Mouse (Mus musculus) adrenal gland, postnatal 25 days (tissue): ENCODE results near the gene Hspa1l. TPM values are rescaled to one million over a fixed set of nuclear protein-coding genes. Genes with fewer than 3 reads are reported as not detected.
A peak's percentile ranks its signal among the peaks of the same experiment; 100 is the strongest.
"Not testable (repeated sequence)": the region's sequence is repeated elsewhere in the genome, so short reads cannot be mapped to it uniquely, and the experiment has no call there.

Experiments used
- DNase-seq: peaks from one replicate; pipeline ENCODE4 v3.0.0; 2021; ENCODE audit warnings: mixed read lengths
- total RNA-seq: library from RNA; stranded (reverse); gene quantifications from 2 replicates; pipeline ENCODE4 v1.2.3, GENCODE M21; 2021

The Hspa1l gene
- total RNA-seq, 1 experiment from 2014 or later: 0.27 TPM

DNA sequence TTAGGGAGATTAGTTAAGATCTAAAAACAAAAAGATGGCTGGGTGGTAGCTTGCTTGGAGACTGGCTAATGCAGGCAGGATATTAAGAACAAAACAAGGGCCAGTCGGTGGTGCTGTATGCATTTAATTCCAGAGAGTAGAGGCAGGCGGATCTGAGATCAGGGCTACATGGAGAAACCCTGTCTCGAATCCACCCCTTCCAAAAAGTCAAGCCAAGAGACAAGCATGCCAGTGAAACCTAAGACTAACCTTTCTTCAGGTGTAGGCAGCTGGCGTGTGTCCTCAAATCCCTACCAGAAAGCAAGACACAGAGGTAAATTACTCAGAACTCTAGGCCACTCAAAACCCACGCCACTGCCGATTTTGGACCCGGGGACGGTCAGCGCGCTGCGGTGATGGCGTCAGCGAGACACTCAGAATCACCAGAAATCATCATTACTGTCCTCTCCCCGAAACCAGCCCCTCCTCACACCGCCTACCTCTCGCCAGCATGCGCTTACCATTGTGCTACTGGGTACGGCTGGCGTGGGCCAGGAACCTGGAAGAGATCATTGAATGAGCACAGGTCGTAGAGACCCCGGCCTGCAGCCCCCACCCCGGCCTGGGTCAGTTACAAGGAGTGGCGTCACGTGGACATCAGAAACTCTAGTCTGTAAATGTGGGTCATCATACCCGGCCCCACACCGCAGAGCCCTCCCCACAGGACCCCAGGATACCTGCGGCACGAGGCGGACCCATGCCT, 20.7 kb upstream of the Hspa1l start:
- DNase-seq: no peak

DNA sequence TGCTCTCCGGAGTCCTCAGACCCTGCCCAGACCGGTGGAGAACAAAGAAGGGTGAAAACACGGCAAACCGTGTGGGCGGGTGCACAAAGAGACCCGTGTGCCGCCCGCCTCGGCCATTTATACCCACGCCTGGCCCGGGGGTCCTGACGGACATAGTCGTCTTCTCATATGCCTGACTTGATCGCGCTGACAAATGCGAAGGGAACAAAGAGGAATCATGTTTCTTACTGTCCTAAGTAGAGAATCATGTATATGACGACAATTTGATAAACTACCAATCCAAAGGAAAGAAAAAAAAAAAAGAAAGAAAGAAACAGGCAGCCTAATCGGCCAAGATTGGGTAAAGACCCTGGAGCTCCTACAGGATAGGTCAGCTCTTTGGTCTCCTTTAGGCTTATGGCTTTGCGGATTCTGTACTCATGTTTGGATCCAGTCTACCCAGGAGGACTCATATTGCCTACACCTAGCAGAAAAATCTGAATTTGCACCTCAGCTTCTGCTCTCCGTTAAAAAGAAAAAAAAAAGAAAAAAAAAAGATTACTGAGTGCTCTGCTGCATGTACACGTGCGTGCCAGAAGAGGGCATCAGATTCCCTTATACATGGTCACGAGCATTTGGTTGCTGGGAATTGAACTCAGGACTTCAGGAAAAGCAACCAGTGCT, 20.0 kb upstream of the Hspa1l start:
- peak; percentile 80 for DNase-seq

DNA sequence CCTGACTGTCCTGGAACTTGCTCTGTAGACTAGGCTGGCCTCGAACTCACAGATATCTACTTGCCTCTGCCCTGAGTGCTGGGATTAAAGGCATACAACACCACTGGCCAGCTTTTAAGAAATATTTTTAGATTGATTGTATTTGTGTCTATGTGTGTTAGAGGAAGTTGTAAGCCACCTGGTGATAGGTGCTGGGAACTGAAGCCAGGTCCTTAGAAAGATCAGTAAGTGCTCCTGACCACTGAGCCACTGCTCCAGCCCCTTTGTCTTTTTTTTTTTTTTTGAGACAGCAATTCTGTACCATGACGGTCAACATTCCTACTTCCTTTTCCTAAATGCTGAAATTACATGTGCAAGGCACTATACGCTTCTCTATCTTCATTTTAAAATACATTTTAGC, 19.2 kb upstream of the Hspa1l start:
- DNase-seq: no peak

DNA sequence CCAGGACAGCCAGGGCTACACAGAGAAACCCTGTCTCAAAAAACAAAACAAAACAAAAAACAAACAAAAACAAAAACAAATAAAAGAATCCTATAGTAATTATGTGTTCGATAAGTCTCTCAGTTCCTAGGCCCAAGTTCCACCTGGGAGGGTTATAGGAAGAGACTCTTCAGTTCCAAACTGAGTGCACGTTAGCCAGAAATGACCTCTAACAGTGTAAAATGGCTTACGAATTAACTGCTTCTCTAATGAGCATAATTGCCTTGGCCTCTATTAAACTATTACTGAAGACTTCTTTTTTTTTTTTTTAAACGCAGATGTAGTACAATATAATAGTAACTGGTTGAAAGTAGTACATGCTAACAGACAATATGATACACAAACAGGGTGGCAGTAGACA, 18.6 kb upstream of the Hspa1l start:
- no peak for DNase-seq

DNA sequence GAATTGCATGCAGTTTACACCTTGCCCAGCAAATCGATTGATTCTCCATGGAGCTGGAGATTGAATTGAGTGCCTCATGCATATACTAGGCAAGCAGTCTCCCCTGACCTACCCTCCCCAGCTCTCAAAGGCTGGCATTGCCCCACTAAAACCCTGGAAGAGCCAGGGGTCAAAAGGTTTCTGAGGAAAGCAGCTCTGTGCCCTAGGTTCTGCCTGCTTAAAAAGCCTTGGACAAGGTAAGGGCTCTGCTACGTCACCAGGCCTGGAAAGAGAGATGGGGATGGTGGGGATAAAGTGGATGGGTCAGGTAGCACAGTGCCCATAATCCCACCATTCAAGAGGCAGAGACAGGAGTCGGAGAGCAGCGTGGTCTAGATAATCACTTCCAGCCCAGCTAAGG, 17.7 kb upstream of the Hspa1l start:
- no peak for DNase-seq

DNA sequence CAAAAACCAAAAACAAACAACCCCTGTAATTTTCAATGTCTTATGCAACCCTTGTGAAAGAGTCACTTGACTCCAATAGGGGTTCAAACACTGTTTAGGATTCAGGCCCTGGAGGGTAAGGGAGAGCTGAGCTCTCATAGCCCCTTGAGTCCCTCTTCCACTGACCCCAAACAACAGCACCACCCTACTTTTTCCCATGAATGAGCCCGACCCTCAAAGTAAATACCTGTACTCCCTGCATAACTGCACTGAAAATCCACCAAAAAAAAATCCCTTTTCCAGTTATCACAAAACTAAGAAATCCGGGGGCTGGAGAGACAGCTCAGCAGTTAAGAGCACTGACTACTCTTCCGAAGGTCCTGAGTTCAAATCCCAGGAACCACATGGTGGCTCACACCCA, 16.6 kb upstream of the Hspa1l start:
- no peak for DNase-seq

DNA sequence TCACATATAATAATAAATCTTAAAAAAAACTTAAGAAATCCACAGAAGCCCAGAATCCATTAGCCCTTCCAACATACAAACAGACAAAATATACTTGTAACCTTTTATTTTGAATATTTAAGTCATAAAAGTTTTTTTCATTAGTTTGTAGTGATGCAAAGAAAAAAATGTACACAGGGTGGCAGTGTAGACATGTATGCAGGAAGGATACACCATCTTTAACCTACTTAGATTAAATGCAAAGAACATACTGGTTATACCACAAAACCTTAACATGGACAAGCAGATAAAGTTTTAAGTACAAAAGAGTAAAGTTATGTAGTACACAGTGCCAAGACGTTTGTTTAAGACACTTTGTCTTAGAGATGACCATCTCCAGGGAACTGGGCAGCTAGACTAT, 16.2 kb upstream of the Hspa1l start:
- no peak for DNase-seq

DNA sequence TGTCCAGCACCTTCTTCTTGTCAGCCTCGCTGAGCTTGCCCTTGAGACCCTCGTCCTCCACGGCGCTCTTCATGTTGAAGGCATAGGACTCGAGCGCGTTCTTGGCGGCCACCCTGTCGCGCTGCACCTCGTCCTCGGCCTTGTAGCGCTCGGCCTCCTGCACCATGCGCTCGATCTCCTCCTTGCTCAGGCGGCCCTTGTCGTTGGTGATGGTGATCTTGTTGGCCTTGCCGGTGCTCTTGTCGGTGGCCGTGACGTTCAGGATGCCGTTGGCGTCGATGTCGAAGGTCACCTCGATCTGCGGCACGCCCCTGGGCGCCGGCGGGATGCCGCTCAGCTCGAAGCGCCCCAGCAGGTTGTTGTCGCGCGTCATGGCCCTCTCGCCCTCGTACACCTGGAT, 15.2 kb upstream of the Hspa1l start:
- DNase-seq: not testable (repeated sequence)

DNA sequence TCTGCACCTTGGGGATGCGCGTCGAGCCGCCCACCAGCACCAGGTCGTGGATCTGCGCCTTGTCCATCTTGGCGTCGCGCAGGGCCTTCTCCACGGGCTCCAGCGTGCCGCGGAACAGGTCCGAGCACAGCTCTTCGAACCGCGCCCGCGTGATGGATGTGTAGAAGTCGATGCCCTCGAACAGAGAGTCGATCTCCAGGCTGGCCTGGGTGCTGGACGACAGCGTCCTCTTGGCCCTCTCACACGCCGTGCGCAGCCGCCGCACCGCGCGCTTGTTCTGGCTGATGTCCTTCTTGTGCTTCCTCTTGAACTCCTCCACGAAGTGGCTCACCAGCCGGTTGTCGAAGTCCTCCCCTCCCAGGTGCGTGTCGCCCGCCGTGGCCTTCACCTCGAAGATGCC, 14.5 kb upstream of the Hspa1l start:
- DNase-seq: not testable (repeated sequence)

DNA sequence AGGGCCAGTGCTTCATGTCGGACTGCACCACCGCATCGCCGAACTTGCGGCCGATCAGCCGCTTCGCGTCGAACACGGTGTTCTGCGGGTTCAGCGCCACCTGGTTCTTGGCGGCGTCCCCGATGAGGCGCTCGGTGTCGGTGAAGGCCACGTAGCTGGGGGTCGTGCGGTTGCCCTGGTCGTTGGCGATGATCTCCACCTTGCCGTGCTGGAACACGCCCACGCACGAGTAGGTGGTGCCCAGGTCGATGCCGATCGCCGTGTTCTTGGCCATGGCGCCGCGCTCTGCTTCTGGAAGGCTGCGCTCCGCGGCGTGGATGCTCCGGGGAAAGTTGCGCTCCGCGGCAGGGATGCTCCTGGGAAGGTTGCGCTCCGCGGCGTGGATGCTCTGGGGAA, 13.8 kb upstream of the Hspa1l start:
- DNase-seq: not testable (repeated sequence)

DNA sequence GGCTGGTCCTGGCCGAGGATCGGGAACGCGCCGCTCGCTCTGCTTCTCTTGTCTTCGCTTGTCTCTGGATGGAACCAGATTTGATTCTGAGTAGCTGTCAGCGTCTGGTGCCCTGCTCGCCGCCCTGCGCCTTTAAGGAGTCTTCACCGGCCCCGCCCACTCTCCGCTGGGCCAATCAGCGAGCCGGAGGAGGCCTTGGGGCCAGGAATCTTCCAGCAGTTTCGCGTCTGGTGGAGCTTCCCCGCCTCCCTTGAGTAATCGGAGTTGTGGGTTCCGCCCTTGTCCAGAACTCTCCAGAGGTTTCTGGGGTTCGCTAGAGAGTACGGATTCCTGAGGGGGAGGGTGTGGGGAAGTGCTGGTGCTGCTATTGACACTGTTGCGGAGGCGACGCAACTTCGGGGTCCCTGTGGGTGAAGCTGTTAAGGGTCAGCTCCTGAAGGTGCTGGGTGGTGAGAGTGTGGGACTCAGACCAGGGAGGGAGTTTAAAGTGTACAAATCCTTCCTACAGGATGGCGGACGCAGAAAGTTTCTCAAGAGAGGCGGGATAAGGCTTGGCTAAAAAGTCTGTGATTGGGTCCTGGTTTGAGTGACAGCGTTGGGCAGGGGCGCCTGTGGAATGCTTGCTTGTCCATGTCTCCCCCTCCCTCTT, 13.2 kb upstream of the Hspa1l start, which contains the start of gene Hspa1b:
Hspa1b (minus strand) TSS at position 109 of the 649 bp plus-strand sequence.
- DNase-seq: peak; percentile 78

DNA sequence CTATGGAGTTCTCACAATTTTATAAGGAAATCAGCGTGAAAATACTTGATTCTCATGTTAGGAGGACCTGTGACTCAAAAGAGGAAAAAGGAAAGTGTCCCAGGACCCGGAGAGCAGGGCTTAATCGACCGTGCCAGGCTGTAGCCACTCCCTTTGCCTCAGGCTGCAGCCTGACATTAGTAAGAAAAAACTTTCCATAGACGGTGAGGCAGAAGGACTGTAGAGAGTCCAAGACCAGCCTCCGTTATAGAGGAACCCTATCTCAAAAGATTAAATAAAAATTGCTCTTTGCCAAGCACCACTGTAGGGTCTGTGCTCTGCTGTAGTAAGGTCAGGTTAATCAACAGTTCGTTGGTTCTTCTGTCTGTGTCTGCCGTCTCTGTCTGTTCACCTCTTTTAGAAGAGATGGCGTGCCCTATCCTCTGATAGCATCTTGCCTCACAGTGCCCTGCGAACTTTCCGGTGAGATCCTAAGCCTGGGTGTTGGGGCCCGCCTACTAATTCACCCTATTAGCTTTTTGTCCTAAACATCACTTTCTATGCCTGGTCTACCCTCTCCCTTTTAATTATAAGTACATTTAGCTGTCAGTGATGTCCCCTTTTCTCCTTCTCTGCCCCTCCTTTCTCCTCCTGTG, 12.5 kb upstream of the Hspa1l start:
- DNase-seq: peak; percentile 54

DNA sequence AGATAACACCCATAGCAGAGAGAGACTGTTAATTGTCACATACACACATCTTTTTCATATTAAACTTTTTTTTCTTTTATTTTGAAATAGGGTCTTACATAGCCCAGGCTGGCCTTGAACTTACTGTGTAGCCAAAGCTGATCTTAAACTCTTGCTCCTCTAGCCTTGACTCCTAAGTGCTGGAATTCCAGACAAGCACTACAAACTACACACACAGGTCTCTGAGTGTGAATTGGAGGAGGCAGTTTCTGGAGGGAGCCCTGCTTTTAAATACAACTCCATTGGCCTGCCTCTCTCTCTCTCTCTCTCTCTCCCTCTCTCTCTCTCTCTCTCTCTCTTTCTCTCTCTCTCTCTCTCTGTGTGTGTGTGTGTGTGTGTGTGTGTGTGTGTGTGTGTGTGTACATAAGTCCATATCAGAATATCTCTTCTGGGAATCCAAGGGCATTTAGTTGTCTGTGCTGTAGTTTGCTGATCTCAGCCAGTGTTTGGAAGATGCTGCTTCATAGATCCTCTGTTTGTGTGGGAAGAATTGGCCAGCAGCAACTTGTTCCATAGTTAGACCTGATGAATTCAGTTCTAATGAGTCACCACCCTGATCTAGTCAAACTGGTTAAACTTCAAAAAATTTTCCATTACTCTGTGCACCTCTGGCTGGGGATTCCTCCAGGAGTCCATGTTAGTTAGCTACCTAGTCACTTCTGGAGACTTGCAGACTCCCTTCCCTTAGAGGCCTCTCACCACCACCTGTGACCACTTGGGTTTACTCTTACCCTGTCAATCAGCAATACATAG, 11.6 kb upstream of the Hspa1l start:
- DNase-seq: no peak

DNA sequence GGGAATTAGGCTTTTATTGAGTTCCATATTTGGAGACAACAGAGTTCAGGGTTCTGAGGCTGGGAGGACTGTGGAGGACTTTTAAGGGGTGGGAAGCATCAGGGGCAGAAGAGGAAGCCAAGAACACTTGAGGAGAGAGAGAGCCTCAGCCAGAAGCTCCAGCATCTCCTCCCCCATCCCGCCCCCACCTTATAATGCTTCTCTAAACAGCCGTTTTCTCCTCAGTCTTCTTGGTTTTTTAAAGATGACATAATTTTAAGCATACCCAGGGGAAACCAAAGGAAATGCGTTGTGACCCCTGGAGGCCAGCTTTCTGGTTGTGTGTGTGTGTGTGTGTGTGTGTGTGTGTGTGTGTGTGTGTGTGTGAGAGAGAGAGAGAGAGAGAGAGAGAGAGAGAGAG, 10.4 kb upstream of the Hspa1l start:
- DNase-seq: no peak

DNA sequence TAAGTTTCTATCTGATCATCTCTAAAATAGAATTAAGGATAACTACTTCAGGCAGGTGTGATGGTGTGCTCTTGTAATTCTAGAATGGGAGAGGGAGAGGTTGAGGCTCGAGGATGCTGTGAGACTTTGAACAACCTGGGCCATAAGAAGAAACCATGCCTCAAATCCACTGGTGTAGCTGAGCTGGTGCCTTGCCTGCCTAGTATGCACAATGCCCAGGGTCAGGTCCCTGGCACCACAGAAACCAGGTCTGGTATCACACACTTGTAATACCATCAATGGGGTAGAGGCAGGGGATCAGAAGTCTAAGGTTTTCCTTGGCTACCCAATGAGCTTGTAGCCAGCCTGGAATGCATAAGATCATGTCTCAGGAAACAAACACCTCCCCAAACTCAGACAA, 9.7 kb upstream of the Hspa1l start:
- no peak for DNase-seq

DNA sequence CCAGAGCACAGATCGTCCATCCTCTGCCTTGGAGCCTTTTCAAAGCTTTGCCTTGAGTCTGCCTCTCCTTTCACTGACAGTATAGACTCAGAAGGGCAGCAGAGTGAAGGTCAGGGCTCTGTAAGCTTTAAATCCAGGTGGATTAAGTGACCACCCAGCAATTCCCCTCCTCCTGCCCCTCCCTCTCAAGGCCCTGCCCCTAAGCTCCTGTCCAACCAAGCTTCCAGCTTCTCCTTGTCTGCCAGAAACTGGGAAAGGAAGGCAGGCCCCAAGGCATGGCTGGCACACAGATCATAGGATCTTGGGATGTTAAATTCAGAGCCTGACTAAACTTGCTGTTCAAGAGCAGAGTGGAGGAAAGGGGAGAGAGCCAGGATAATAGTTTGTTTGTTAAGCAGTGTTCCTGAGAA, 7.9 kb upstream of the Hspa1l start:
- DNase-seq: no peak

DNA sequence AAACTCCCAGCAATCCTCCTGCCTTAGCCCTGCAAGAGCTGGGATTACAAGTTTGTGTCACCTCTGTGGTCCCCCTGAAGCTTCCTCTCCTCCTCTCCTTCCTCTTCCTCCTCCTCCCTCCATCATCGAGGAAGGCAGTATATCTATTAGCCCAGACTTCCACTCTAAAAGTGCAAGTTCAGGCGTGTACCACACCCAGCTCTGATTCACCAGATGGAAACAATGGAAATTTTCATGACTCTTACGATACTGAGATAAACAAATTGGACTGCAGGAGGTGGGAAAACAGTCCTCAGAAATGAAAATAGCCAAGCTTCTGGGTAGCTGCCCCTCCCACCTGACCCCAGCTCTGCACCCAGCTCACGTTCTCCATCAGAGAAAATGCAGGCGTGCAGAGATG, 6.9 kb upstream of the Hspa1l start:
- no peak for DNase-seq

DNA sequence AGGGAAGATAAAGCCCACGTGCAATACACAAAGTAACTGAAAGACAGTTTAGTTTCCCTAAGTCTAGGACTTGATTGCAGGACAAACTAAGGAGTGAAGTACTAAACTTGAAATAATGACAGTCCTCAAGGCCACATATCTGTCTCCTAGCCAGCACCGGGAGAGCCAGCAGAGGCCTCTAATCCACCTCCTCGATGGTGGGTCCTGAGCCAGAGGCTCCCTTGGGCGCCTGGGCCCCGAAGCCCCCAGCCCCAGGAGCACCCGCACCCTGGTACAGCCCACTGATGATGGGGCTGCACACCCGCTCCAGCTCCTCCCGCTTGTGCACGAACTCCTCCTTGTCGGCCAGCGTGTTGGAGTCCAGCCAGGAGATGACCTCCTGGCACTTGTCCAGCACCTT, 2.7 kb upstream of the Hspa1l start, which contains the start of gene Gm20481:
Gm20481 (plus strand) TSS at position 91 of the 400 bp plus-strand sequence.
- not testable (repeated sequence) for DNase-seq

DNA sequence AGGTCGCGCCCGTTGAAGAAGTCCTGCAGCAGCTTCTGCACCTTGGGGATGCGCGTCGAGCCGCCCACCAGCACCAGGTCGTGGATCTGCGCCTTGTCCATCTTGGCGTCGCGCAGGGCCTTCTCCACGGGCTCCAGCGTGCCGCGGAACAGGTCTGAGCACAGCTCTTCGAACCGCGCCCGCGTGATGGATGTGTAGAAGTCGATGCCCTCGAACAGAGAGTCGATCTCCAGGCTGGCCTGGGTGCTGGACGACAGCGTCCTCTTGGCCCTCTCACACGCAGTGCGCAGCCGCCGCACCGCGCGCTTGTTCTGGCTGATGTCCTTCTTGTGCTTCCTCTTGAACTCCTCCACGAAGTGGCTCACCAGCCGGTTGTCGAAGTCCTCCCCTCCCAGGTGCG, 1.7 kb upstream of the Hspa1l start:
- DNase-seq: not testable (repeated sequence)

DNA sequence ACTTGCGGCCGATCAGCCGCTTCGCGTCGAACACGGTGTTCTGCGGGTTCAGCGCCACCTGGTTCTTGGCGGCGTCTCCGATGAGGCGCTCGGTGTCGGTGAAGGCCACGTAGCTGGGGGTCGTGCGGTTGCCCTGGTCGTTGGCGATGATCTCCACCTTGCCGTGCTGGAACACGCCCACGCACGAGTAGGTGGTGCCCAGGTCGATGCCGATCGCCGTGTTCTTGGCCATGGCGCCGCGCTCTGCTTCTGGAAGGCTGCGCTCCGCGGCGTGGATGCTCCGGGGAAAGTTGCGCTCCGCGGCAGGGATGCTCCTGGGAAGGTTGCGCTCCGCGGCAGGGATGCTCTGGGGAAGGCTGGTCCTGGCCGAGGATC, 822 bp upstream of the Hspa1l start:
- DNase-seq: not testable (repeated sequence)

DNA sequence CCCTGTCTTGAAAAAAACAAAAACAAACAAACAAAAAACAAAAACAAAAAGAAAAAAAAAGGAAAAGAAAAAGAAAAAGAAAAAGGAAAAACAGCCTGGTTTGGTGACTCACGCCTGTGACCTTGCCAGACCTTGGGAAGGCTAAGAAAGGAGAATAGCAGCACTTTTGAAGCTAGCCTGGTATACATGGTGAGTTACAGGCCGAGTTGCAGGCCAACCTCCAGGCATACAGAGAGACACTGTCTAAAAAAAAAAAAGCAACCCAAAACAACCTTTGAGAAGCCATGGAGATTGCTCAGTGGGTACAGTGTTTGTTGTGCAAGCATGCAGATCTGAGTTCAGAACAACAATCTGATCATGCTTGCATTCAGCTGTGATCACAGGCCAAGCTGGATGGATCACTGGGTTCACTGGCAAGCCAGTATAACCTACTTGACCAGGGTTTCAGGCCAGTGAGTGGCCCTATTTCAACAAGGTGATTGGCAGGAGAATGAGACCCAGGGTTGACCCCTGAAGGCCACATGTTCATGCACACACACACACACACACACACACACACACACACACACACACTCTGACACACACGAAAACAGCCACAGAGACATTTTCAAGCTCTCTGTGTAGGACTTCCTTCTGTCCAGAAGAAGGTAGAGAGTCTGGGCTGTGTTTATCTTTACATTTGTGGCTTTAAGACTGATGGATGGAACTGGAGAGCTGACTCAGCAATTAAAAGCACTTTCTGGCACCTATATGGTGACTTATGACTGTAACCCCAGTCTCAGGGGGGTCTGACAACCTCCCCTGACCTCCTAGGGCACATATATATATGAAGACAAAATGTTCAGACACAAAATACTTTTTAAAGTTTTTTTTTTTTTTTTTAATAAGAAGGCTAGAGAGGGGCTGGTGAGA, 3.3 kb downstream of the Hspa1l start:
- DNase-seq: peak; percentile 57
